Comparison of ENCODE assay signal across 27 mouse cellular contexts in genomic region chr8:107860251-107860650, GRCm38 (mm10).
DNase-seq lines count a peak whose midpoint lies in the region; ATAC-seq lines count a peak whose summit lies in the region.
"Had no signal": no experiment of that assay in that cellular context is flagged by ENCODE, and none has a peak within 500 bp of the region (broad histone marks: within the 10 kb centered on the region; RNA-seq: fewer than 3 reads in every experiment).

No protein-coding gene starts in this region.

- no peaks in the 10 kb centered on the region for H3K36me3 ChIP-seq in forebrain, embryonic 15.5 days
- no peaks in the 10 kb centered on the region for H3K36me3 ChIP-seq in forebrain, embryonic 10.5 days (replicated peaks)
- H3K36me3 ChIP-seq in midbrain, embryonic 14.5 days (ENCODE audit: control insufficient read depth, insufficient read depth, low read length) = no peaks in the 10 kb centered on the region
- H3K36me3 ChIP-seq in midbrain, embryonic 10.5 days = no peaks in the 10 kb centered on the region
- no peaks in the 10 kb centered on the region for H3K36me3 ChIP-seq in limb, embryonic 12.5 days
- H3K36me3 ChIP-seq: G1E; heart, embryonic 10.5 days; liver, embryonic 15.5 days; lung, embryonic 15.5 days; neural tube, embryonic 12.5 days had no signal

- no peak overlapping the region for H3K4me2 ChIP-seq in forebrain, embryonic 15.5 days (replicated peaks)
- H3K4me2 ChIP-seq in midbrain, embryonic 14.5 days (ENCODE audit: low read length) = no peak overlapping the region
- no peak overlapping the region for H3K4me2 ChIP-seq in limb, embryonic 12.5 days
- H3K4me2 ChIP-seq: liver, embryonic 15.5 days; lung, embryonic 15.5 days; neural tube, embryonic 12.5 days had no signal

- H3K4me3 ChIP-seq in forebrain, embryonic 15.5 days = no peak overlapping the region
- H3K4me3 ChIP-seq in forebrain, embryonic 10.5 days = no peak overlapping the region
- no peak overlapping the region for H3K4me3 ChIP-seq in midbrain, embryonic 14.5 days (replicated peaks; ENCODE audit: low read depth, low read length)
- H3K4me3 ChIP-seq in midbrain, embryonic 10.5 days = no peak overlapping the region
- no peak overlapping the region for H3K4me3 ChIP-seq in limb, embryonic 12.5 days (replicated peaks)
- H3K4me3 ChIP-seq: heart, embryonic 10.5 days; left cerebral cortex, adult 2 months; liver, embryonic 15.5 days; lung, embryonic 15.5 days; neural tube, embryonic 12.5 days had no signal

- ATAC-seq in forebrain, embryonic 15.5 days (replicated peaks) = no peak
- ATAC-seq in midbrain, embryonic 14.5 days (ENCODE audit: low FRiP score, low TSS enrichment) = no peak
- ATAC-seq in limb, embryonic 12.5 days (ENCODE audit: insufficient number of reproducible peaks, insufficient read depth, low FRiP score, low TSS enrichment, low read depth) = no peak
- ATAC-seq in erythroblast, adult 5-6 weeks (replicated peaks; ENCODE audit: low FRiP score, poor library complexity, severe bottlenecking) = no peak
- ATAC-seq: activated CD4-positive, CD25-positive, alpha-beta regulatory T cell, adult 4 months; CD4-positive, CD25-positive, alpha-beta regulatory T cell, adult 4 months; Patski had no signal

- H3K4me1 ChIP-seq in forebrain, embryonic 15.5 days = peaks cover 19% of the 10 kb centered on the region
- H3K4me1 ChIP-seq in forebrain, embryonic 10.5 days = peaks cover 17% of the 10 kb centered on the region
- peaks cover 7% of the 10 kb centered on the region; the same call in 1 of the 2 replicates for H3K4me1 ChIP-seq in midbrain, embryonic 14.5 days (ENCODE audit: control insufficient read depth, insufficient read depth, low read length)
- peaks cover 22% of the 10 kb centered on the region for H3K4me1 ChIP-seq in midbrain, embryonic 10.5 days
- H3K4me1 ChIP-seq in limb, embryonic 12.5 days (replicated peaks) = peaks cover 39% of the 10 kb centered on the region
- H3K4me1 ChIP-seq: liver, embryonic 15.5 days; megakaryocyte, embryonic 14.5 days; neural tube, embryonic 12.5 days had no signal

- WGBS in forebrain, embryonic 15.5 days = 36% methylated on average over 4 of the region's 4 CpGs
- 86% methylated on average over 4 of the region's 4 CpGs for WGBS in forebrain, embryonic 10.5 days
- WGBS in midbrain, embryonic 14.5 days = 46% methylated on average over 4 of the region's 4 CpGs
- WGBS in midbrain, embryonic 10.5 days = 88% methylated on average over 4 of the region's 4 CpGs
- WGBS in limb, embryonic 12.5 days = 73% methylated on average over 4 of the region's 4 CpGs

- peak overlapping the region; percentile 75 for H3K27ac ChIP-seq in forebrain, embryonic 15.5 days (replicated peaks)
- H3K27ac ChIP-seq in forebrain, embryonic 10.5 days = no peak overlapping the region
- peak overlapping the region; percentile 68 for H3K27ac ChIP-seq in midbrain, embryonic 14.5 days (replicated peaks; ENCODE audit: low read depth, low read length)
- no peak overlapping the region for H3K27ac ChIP-seq in midbrain, embryonic 10.5 days (replicated peaks)
- peak overlapping the region; percentile 45; the same call in 1 of the 2 replicates for H3K27ac ChIP-seq in limb, embryonic 12.5 days
- H3K27ac ChIP-seq: heart, embryonic 10.5 days; left cerebral cortex, adult 2 months; liver, embryonic 15.5 days; lung, embryonic 15.5 days; neural tube, embryonic 12.5 days had no signal

- no peaks in the 10 kb centered on the region for H3K27me3 ChIP-seq in forebrain, embryonic 15.5 days
- H3K27me3 ChIP-seq in forebrain, embryonic 10.5 days (ENCODE audit: poor library complexity, severe bottlenecking) = no peaks in the 10 kb centered on the region
- no peaks in the 10 kb centered on the region for H3K27me3 ChIP-seq in midbrain, embryonic 14.5 days (ENCODE audit: control insufficient read depth, insufficient read depth, low read length)
- H3K27me3 ChIP-seq in midbrain, embryonic 10.5 days (ENCODE audit: low read depth, poor library complexity, severe bottlenecking) = no peaks in the 10 kb centered on the region
- H3K27me3 ChIP-seq in limb, embryonic 12.5 days = peaks cover 4% of the 10 kb centered on the region
- H3K27me3 ChIP-seq: liver, embryonic 15.5 days; lung, embryonic 15.5 days; megakaryocyte, embryonic 14.5 days; neural tube, embryonic 12.5 days had no signal

- DNase-seq in forebrain, embryonic 10.5 days (ENCODE audit: extremely low spot score, low spot score) = no peak
- peak; percentile 61 for DNase-seq in midbrain, embryonic 14.5 days
- DNase-seq in midbrain, embryonic 10.5 days (ENCODE audit: low spot score) = no peak
- DNase-seq in brain, adult 2 months (ENCODE audit: low read depth, low spot score) = peak; percentile 10
- DNase-seq in kidney, adult 9 months = no peak
- DNase-seq: adrenal gland, adult 8-10 months; cerebellum, adult 2 months; gastrocnemius, postnatal 10 days; heart, postnatal 4 days; kidney, adult 11 months; liver; lung, postnatal 36 days; right cerebral cortex, postnatal 4 days; thymus, postnatal 14 days had no signal

- no peaks in the 10 kb centered on the region for H3K9me3 ChIP-seq in forebrain, embryonic 15.5 days
- no peaks in the 10 kb centered on the region for H3K9me3 ChIP-seq in forebrain, embryonic 10.5 days
- H3K9me3 ChIP-seq in midbrain, embryonic 14.5 days (ENCODE audit: control insufficient read depth, low read length) = no peaks in the 10 kb centered on the region
- no peaks in the 10 kb centered on the region for H3K9me3 ChIP-seq in midbrain, embryonic 10.5 days (replicated peaks)
- H3K9me3 ChIP-seq in limb, embryonic 12.5 days = no peaks in the 10 kb centered on the region
- H3K9me3 ChIP-seq: heart, embryonic 10.5 days; liver, embryonic 15.5 days; lung, embryonic 15.5 days; neural tube, embryonic 12.5 days had no signal

- no peak overlapping the region for H3K9ac ChIP-seq in forebrain, embryonic 15.5 days (replicated peaks)
- no peak overlapping the region for H3K9ac ChIP-seq in midbrain, embryonic 14.5 days (replicated peaks; ENCODE audit: low read length)
- no peak overlapping the region for H3K9ac ChIP-seq in limb, embryonic 12.5 days (replicated peaks)
- H3K9ac ChIP-seq: liver, embryonic 15.5 days; lung, embryonic 15.5 days; neural tube, embryonic 12.5 days had no signal

Comparison
In these comparisons a context has a peak if more than half of its experiments do, and no peak if none do; other contexts are left out.
1. H3K27ac ChIP-seq: peak in forebrain, embryonic 15.5 days (single experiment), midbrain, embryonic 14.5 days (single experiment) and limb, embryonic 12.5 days (single experiment); none in forebrain, embryonic 10.5 days (single experiment) and midbrain, embryonic 10.5 days (single experiment).
2. DNase-seq: peak in midbrain, embryonic 14.5 days (single experiment) and brain, adult 2 months (single experiment); none in forebrain, embryonic 10.5 days (single experiment), midbrain, embryonic 10.5 days (single experiment) and kidney, adult 9 months (single experiment).